Mouse (Mus musculus) brain, embryonic 14.5 days (tissue): ENCODE data around the gene Gm10639.
"Not testable (repeated sequence)": the region's sequence is repeated elsewhere in the genome, so short reads cannot be mapped to it uniquely, and the experiment has no call there.

Experiments
- CTCF ChIP-seq: fragments of 200-500 bp; IDR thresholded peaks from 2 replicates; pipeline ENCODE4 v1.5.1; 2012; ENCODE audit warnings: inconsistent platforms, mild to moderate bottlenecking, moderate library complexity, borderline replicate concordance; ENCODE audit not compliant: insufficient read depth, insufficient read length; ENCODE audit errors: extremely low read depth
- POLR2A ChIP-seq: fragments of 200-500 bp; IDR thresholded peaks from 2 replicates; pipeline ENCODE4 v1.6.1; 2012; ENCODE audit warnings: mild to moderate bottlenecking, inconsistent platforms, borderline replicate concordance; ENCODE audit not compliant: poor library complexity, insufficient read depth, insufficient read length, severe bottlenecking; ENCODE audit errors: extremely low read depth

GRCm38 (mm10) chr9:78256914-78257313, 32.8 kb upstream of the Gm10639 start, which contains the start of gene Gm3776:
- TF ChIP-seq CTCF, POLR2A: not testable (repeated sequence)
